Mouse (Mus musculus): ENCODE measurements around the gene Stag3. TPM values are rescaled to one million over a fixed set of nuclear protein-coding genes. Genes with fewer than 3 reads are reported as not detected.

Gene Stag3
- total and polyA plus RNA-seq, 3 experiments = 0.07 TPM; not detected in 2

GRCm38 (mm10) chr5:138264207-138264578 is 15.8 kb upstream of the Stag3 start:
- H3K27ac ChIP-seq (ENCODE audit: control insufficient read depth, low read depth, low read length) = peak overlapping the region; percentile 59

GRCm38 (mm10) chr5:138265712-138266111 is 14.3 kb upstream of the Stag3 start:
- no peak overlapping the region for H3K27ac ChIP-seq (ENCODE audit: control insufficient read depth, low read depth, low read length)
- peaks cover 0 to 19% of the 10 kb centered on the region in 2 experiments; a peak in 3 of 4 replicates for H3K36me3 ChIP-seq (ENCODE audit: control insufficient read depth in 1 of 2, insufficient read depth in 2 of 2, low read length in 2 of 2)
- no peaks in the 10 kb centered on the region for H3K27me3 ChIP-seq (ENCODE audit: control insufficient read depth in 1 of 2, insufficient read depth in 2 of 2, low read length in 2 of 2)
- H3K4me1 ChIP-seq (ENCODE audit: control insufficient read depth in 1 of 2, insufficient read depth in 2 of 2, low read length in 2 of 2) = peaks cover 0 to 26% of the 10 kb centered on the region in 2 experiments; a peak in 3 of 4 replicates
- H3K4me3 ChIP-seq (ENCODE audit: control insufficient read depth in 1 of 2, insufficient read depth in 1 of 2, low read depth in 2 of 2, low read length in 2 of 2) = no peak overlapping the region
- no peak overlapping the region for H3K9ac ChIP-seq (ENCODE audit: control insufficient read depth, low read depth, low read length, poor library complexity, severe bottlenecking)
- no peak for TF ChIP-seq CTCF (IDR thresholded peaks at IDR 0.05 in 2 of 3, conservative IDR thresholded peaks at IDR 0.05 in 1 of 3; ENCODE audit: control insufficient read depth in 1 of 3, insufficient read depth in 1 of 3, low read depth in 2 of 3, low read length in 3 of 3, poor library complexity in 1 of 3, severe bottlenecking in 1 of 3)
- no peak for TF ChIP-seq GABPA (IDR thresholded peaks at IDR 0.05; ENCODE audit: low read depth, low read length)
- TF ChIP-seq MEF2A (IDR thresholded peaks at IDR 0.05; ENCODE audit: extremely low read depth, insufficient replicate concordance, low read depth, low read length, poor library complexity, severe bottlenecking) = no peak
- TF ChIP-seq MAX (IDR thresholded peaks at IDR 0.05; ENCODE audit: low read length) = no peak
- TF ChIP-seq KAT2A (conservative IDR thresholded peaks at IDR 0.05; ENCODE audit: low read depth, low read length) = no peak
- TF ChIP-seq USF1 (IDR thresholded peaks at IDR 0.05; ENCODE audit: low read depth, low read length) = no peak
- no peak for TF ChIP-seq ZC3H11A (IDR thresholded peaks at IDR 0.05; ENCODE audit: low read depth, low read length)
- no peak for TF ChIP-seq SIN3A (IDR thresholded peaks at IDR 0.05; ENCODE audit: low read length)
- TF ChIP-seq TBP (IDR thresholded peaks at IDR 0.05; ENCODE audit: low read depth, low read length) = no peak
- TF ChIP-seq USF2 (IDR thresholded peaks at IDR 0.05; ENCODE audit: borderline replicate concordance in 1 of 2, insufficient read depth in 1 of 2, low read depth in 1 of 2, low read length in 2 of 2) = no peak
- TF ChIP-seq UBTF (IDR thresholded peaks at IDR 0.05; ENCODE audit: borderline replicate concordance, insufficient read depth, low read depth, low read length) = no peak
- DNase-seq (ENCODE audit: low read depth, low spot score) = no peak
- peaks cover 32% of the 10 kb centered on the region for H3K79me2 ChIP-seq (ENCODE audit: control insufficient read depth, insufficient read depth, low read length, poor library complexity)
- no peaks in the 10 kb centered on the region for H3K9me3 ChIP-seq (replicated peaks; ENCODE audit: insufficient read depth, low read length)

More at GRCm38 (mm10) chr5:138264207-138264578, 15.8 kb upstream of the Stag3 start:
- H3K9me3 ChIP-seq (replicated peaks; ENCODE audit: insufficient read depth, low read length) = no peaks in the 10 kb centered on the region
- TF ChIP-seq RCOR1 (IDR thresholded peaks at IDR 0.05; ENCODE audit: low read depth, low read length) = no peak
- TF ChIP-seq CHD1 (IDR thresholded peaks at IDR 0.05; ENCODE audit: low read depth, low read length) = peak; percentile 43; the same call in 1 of the 2 replicates
- H3K79me2 ChIP-seq (ENCODE audit: control insufficient read depth, insufficient read depth, low read length, poor library complexity) = peaks cover 46% of the 10 kb centered on the region
- no peaks in the 10 kb centered on the region for H3K27me3 ChIP-seq (ENCODE audit: control insufficient read depth in 1 of 2, insufficient read depth in 2 of 2, low read length in 2 of 2)
- H3K4me1 ChIP-seq (ENCODE audit: control insufficient read depth in 1 of 2, insufficient read depth in 2 of 2, low read length in 2 of 2) = peaks cover 4 to 41% of the 10 kb centered on the region in 2 experiments
- H3K36me3 ChIP-seq (ENCODE audit: control insufficient read depth in 1 of 2, insufficient read depth in 2 of 2, low read length in 2 of 2) = peaks cover 0 to 34% of the 10 kb centered on the region in 2 experiments; a peak in 3 of 4 replicates
- no peak for DNase-seq (ENCODE audit: low read depth, low spot score)
- peak overlapping the region; percentile 68 to 89 for H3K4me3 ChIP-seq (ENCODE audit: control insufficient read depth in 1 of 2, insufficient read depth in 1 of 2, low read depth in 2 of 2, low read length in 2 of 2)
- peak overlapping the region; percentile 93 for H3K9ac ChIP-seq (ENCODE audit: control insufficient read depth, low read depth, low read length, poor library complexity, severe bottlenecking)

GRCm38 (mm10) chr5:138267114-138267513 is 12.9 kb upstream of the Stag3 start:
- no peaks in the 10 kb centered on the region; a peak in 2 of 4 replicates for H3K27me3 ChIP-seq (ENCODE audit: control insufficient read depth in 1 of 2, insufficient read depth in 2 of 2, low read length in 2 of 2)
- DNase-seq (ENCODE audit: low read depth, low spot score) = no peak
- TF ChIP-seq MAFK (IDR thresholded peaks at IDR 0.05; ENCODE audit: borderline replicate concordance, low read depth, low read length) = no peak
- TF ChIP-seq SMC3 (IDR thresholded peaks at IDR 0.05; ENCODE audit: low read depth, low read length) = no peak
- TF ChIP-seq GABPA (IDR thresholded peaks at IDR 0.05; ENCODE audit: low read depth, low read length) = no peak
- no peak for TF ChIP-seq POLR2AphosphoS2 (IDR thresholded peaks at IDR 0.05; ENCODE audit: low read length)
- no peak for TF ChIP-seq USF1 (IDR thresholded peaks at IDR 0.05; ENCODE audit: low read depth, low read length)
- TF ChIP-seq MAX (IDR thresholded peaks at IDR 0.05; ENCODE audit: low read length) = no peak
- no peak for TF ChIP-seq NELFE (IDR thresholded peaks at IDR 0.05; ENCODE audit: low read depth, low read length)

More at GRCm38 (mm10) chr5:138267114-138267513, 12.9 kb upstream of the Stag3 start:
- no peaks in the 10 kb centered on the region for H3K9me3 ChIP-seq (replicated peaks; ENCODE audit: insufficient read depth, low read length)
- H3K4me3 ChIP-seq (ENCODE audit: control insufficient read depth in 1 of 2, insufficient read depth in 1 of 2, low read depth in 2 of 2, low read length in 2 of 2) = no peak overlapping the region
- H3K36me3 ChIP-seq (ENCODE audit: control insufficient read depth in 1 of 2, insufficient read depth in 2 of 2, low read length in 2 of 2) = peaks cover 0 to 8% of the 10 kb centered on the region in 2 experiments; a peak in 3 of 4 replicates
- peaks cover 0 to 13% of the 10 kb centered on the region in 2 experiments; a peak in 2 of 4 replicates for H3K4me1 ChIP-seq (ENCODE audit: control insufficient read depth in 1 of 2, insufficient read depth in 2 of 2, low read length in 2 of 2)
- H3K9ac ChIP-seq (ENCODE audit: control insufficient read depth, low read depth, low read length, poor library complexity, severe bottlenecking) = no peak overlapping the region
- H3K79me2 ChIP-seq (ENCODE audit: control insufficient read depth, insufficient read depth, low read length, poor library complexity) = peaks cover 23% of the 10 kb centered on the region
- H3K27ac ChIP-seq (ENCODE audit: control insufficient read depth, low read depth, low read length) = no peak overlapping the region
